Mouse (Mus musculus) limb, embryonic 13.5 days (tissue): ENCODE measurements around the gene Gm9918. TPM values are rescaled to one million over a fixed set of nuclear protein-coding genes. Genes with fewer than 3 reads are reported as not detected.
"Not testable (repeated sequence)": the region's sequence is repeated elsewhere in the genome, so short reads cannot be mapped to it uniquely, and the experiment has no call there.

Experiments
- ATAC-seq: fragments of 200-750 bp; cut with Nextera tagmentation; 2 replicates; pipeline ENCODE4 v1.8.0; 2017; ENCODE audit warnings: low read depth, moderate number of reproducible peaks, moderate TSS enrichment; ENCODE audit not compliant: low FRiP score
- H3K27ac ChIP-seq: fragments of 300-500 bp; sonication (generic); 2 replicates; pipeline ENCODE4 v1.5.1; 2015; ENCODE audit warnings: inconsistent platforms, mild to moderate bottlenecking, moderate library complexity
- H3K27me3 ChIP-seq: fragments of 300-500 bp; sonication (generic); 2 replicates; pipeline ENCODE4 v1.6.1; 2015; ENCODE audit warnings: mild to moderate bottlenecking, inconsistent platforms
- H3K36me3 ChIP-seq: fragments of 300-500 bp; sonication (generic); 2 replicates; pipeline ENCODE4 v1.6.1; 2015; ENCODE audit warnings: inconsistent platforms, mild to moderate bottlenecking, moderate library complexity
- H3K4me1 ChIP-seq: fragments of 300-500 bp; sonication (generic); 2 replicates; pipeline ENCODE4 v1.6.1; 2015; ENCODE audit warnings: inconsistent platforms
- H3K4me2 ChIP-seq: fragments of 300-500 bp; sonication (generic); replicated peaks from 2 replicates; pipeline ENCODE4 v1.6.1; 2015; ENCODE audit warnings: inconsistent platforms, mild to moderate bottlenecking, moderate library complexity
- H3K4me3 ChIP-seq: fragments of 300-500 bp; sonication (generic); 2 replicates; pipeline ENCODE4 v1.5.1; 2015; ENCODE audit warnings: moderate library complexity, mild to moderate bottlenecking, inconsistent platforms
- H3K9ac ChIP-seq: fragments of 300-500 bp; sonication (generic); 2 replicates; pipeline ENCODE4 v1.6.1; 2015; ENCODE audit warnings: mild to moderate bottlenecking, inconsistent platforms
- H3K9me3 ChIP-seq: fragments of 300-500 bp; sonication (generic); 2 replicates; pipeline ENCODE4 v1.6.1; 2016; ENCODE audit warnings: inconsistent platforms
- WGBS: fragments of 180-500 bp; shearing (Covaris S2); methylation state at CpG from one replicate; pipeline ENCODE4 v1.1.7; 2015; 5-methylcytosine and 5-hydroxymethylcytosine counted together
- polyA plus RNA-seq: library from polyadenylated mRNA; unstranded; fragments of >200 nt; fragmentation: Nextera tagmentation; extraction: Ambion mirVana; gene quantifications from 2 replicates; pipeline ENCODE4 v1.2.1, GENCODE M21; 2015

Gm9918 gene
- 1.1 and 1.3 TPM in 2 replicates for polyA plus RNA-seq

GRCm38 (mm10) chr15:102270274-102270960 lies at the start of gene Gm9918:
TSS of gene Gm9918 (plus strand) at chr15:102270563.
- peak within 1 kb of the TSS; percentile 63 for H3K9ac ChIP-seq
- H3K4me3 ChIP-seq: peak within 1 kb of the TSS; percentile 41
- no peaks in the 10 kb centered on the region for H3K27me3 ChIP-seq
- H3K9me3 ChIP-seq: no peaks in the 10 kb centered on the region
- H3K27ac ChIP-seq: no peak within 1 kb of the TSS
- peaks cover 20% of the 10 kb centered on the region for H3K4me1 ChIP-seq
- ATAC-seq: 0 out of 2 replicates have a peak, but pooled peaks have one; percentile 44
- WGBS: 10% methylated on average over 21 of the region's 21 CpGs
- no peaks in the 10 kb centered on the region for H3K36me3 ChIP-seq
- H3K4me2 ChIP-seq: peak within 1 kb of the TSS; percentile 71

DNA sequence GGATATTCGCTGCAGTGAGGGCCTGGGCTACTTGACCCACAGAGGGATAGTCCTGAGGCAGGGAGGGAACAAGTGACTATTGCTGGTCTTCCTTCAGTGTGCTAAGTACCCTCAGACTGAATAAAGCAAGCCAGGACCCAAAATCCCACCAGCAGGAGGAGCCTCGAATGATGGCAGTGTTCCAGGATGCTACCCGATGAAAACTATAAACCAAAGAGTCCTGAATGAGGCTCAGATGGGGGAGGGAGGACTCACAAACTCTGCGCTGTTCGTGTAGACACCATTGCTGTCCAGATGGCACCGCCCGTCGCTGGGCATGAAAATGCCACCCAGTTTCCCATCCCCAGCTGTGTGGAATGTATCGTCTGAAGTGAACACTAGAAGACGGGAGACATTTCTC lies 48.0 kb upstream of the Gm9918 start:
- H3K36me3 ChIP-seq: 0 out of 2 replicates have a peak, but pooled peaks cover 2% of the 10 kb centered on the region
- WGBS: 60% methylated on average over 10 of the region's 10 CpGs

GRCm38 (mm10) chr15:102224186-102224991 lies 46.0 kb upstream of the Gm9918 start:
- Histone ChIP-seq H3K4me3 (peak overlapping the region; percentile 51), H3K27ac (no peak overlapping the region)
- WGBS: 3% methylated on average over 43 of the region's 43 CpGs

More for the DNA sequence above, 48.0 kb upstream of the Gm9918 start:
- Histone ChIP-seq H3K27ac (no peak overlapping the region), H3K4me1 (peaks cover 18% of the 10 kb centered on the region), H3K27me3 (peaks cover 20% of the 10 kb centered on the region), H3K4me2 (no peak overlapping the region), H3K4me3 (no peak overlapping the region), H3K9me3 (no peaks in the 10 kb centered on the region), H3K9ac (no peak overlapping the region)
- ATAC-seq: no peak

DNA sequence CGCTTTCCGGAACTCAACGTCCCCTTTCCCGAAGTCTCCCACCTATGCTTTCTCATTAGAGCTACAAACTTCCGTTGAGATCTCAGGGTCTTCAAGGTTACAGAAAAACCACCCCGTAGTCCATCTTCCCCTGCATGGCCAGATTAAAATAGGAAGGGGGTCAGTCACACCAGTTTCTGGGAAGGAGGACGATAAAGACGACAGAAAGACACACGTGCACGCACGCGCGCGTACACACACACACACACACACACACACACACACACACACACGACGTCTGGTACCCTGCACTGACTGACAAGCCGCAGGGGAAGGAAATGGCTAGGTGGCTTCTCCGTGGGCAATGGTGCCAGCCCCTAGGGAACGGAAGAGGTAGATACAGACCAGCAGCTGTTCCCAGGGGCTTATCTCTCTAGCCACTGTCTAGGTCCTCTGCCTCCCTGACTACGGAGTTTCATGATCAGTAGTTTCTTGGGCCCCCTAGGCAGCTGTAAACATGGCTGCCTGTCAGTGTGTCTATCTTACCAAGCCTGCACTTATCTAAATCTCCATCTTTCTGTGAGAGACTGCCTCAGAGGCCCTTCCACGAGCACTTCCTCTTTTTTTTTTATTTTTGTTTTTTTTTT lies 45.3 kb upstream of the Gm9918 start:
- Histone ChIP-seq H3K4me1 (peaks cover 18% of the 10 kb centered on the region), H3K36me3 (no peaks in the 10 kb centered on the region), H3K27ac (no peak overlapping the region), H3K9me3 (no peaks in the 10 kb centered on the region), H3K9ac (peak overlapping the region; percentile 66), H3K4me2 (peak overlapping the region; percentile 89), H3K4me3 (peak overlapping the region; percentile 51), H3K27me3 (peaks cover 20% of the 10 kb centered on the region)
- no peak for ATAC-seq
- 15% methylated on average over 21 of the region's 21 CpGs for WGBS

More at GRCm38 (mm10) chr15:102224186-102224991, 46.0 kb upstream of the Gm9918 start:
- Histone ChIP-seq H3K9ac (peak overlapping the region; percentile 66), H3K4me1 (peaks cover 18% of the 10 kb centered on the region), H3K9me3 (no peaks in the 10 kb centered on the region), H3K27me3 (peaks cover 20% of the 10 kb centered on the region), H3K36me3 (no peaks in the 10 kb centered on the region), H3K4me2 (peak overlapping the region; percentile 89)
- peak; percentile 91 for ATAC-seq

- ATAC-seq, H3K4me3 ChIP-seq, H3K27ac ChIP-seq, H3K36me3 ChIP-seq, H3K4me2 ChIP-seq, H3K9ac ChIP-seq, H3K9me3 ChIP-seq: not testable (repeated sequence)
- H3K27me3 ChIP-seq: peaks cover 20% of the 10 kb centered on the region
- 71% methylated on average over 6 of the region's 6 CpGs for WGBS
- peaks cover 18% of the 10 kb centered on the region for H3K4me1 ChIP-seq
Observed at GRCm38 (mm10) chr15:102225619-102226018, 44.7 kb upstream of the Gm9918 start.

DNA sequence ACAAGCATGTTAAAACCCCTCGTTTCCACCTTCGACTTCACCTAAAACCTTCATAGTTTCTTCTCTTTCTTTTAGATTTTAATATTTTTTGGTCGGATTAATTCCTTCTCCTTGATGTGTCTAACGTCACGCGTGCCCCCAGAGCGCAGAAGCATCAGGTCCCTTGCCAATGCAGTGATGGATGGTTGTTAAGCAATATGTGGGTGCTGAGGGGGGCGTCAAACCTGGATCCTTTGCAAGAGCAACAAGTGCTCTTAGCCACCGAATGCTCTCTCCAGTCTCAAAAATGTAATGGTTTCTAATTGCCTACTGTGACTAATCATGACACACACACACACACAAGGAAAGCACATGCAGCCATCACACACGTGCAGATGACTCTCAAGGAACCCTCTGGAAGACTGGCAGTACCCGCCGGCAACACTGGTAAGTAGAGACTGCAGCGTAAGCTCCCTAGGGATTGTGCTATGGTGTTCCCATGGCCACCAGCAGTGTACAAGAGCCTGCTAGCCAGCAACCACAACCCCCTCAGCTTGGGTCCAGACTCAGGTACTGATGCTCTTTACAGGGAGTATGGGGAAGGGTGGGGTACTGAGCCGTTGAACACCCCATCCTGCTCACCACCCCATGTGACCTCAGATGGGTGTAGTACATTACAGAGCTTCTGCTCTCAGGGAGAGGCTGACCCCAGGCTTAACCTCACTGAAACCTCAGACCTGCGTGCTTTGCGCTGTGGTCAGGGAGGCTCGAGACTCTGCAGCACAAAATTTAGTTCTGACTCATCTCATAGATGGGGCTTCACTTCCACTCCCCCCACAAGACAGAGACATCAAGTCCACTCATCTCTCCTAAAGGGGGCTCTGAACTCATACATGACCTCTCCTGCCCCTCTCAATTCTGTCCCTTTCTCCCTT lies 39.7 kb upstream of the Gm9918 start:
- no peaks in the 10 kb centered on the region for H3K27me3 ChIP-seq
- ATAC-seq: no peak
- no peak overlapping the region for H3K4me3 ChIP-seq
- no peak overlapping the region for H3K27ac ChIP-seq
- no peak overlapping the region for H3K4me2 ChIP-seq
- H3K4me1 ChIP-seq: peaks cover 18% of the 10 kb centered on the region
- peaks cover 23% of the 10 kb centered on the region for H3K36me3 ChIP-seq
- WGBS: 76% methylated on average over 17 of the region's 17 CpGs
- no peak overlapping the region for H3K9ac ChIP-seq
- H3K9me3 ChIP-seq: no peaks in the 10 kb centered on the region

DNA sequence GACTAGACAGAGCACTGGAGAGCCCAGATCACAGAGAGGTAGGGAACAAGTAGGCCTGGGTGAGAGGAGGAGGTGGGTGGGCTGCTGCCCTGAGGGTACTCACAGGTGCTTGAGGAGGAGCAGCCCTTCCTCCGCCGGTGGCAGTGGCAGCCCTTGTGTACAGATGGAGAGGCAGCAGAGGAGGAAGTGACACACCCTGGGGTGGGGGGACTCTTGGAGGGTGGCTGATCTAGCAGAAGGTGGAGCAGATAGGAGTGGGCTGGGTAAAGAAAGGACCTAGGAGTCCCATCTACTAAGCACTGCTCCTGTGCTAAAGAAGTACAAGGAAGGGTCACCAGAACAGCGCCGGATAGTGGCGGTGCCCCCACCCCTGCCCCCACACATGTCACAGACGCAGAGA lies 38.6 kb upstream of the Gm9918 start, which contains the start of gene Itgb7:
Itgb7 (minus strand) TSS at position 197 of the 400 bp plus-strand sequence.
- Histone ChIP-seq H3K36me3 (peaks cover 33% of the 10 kb centered on the region), H3K9me3 (no peaks in the 10 kb centered on the region), H3K4me3 (no peak within 1 kb of the TSS), H3K9ac (no peak within 1 kb of the TSS), H3K4me1 (peaks cover 22% of the 10 kb centered on the region), H3K27ac (peak within 1 kb of the TSS; percentile 33; the same call in 1 of the 2 replicates), H3K27me3 (no peaks in the 10 kb centered on the region), H3K4me2 (no peak within 1 kb of the TSS)
- no peak for ATAC-seq
- 39% methylated on average over 6 of the region's 6 CpGs for WGBS

GRCm38 (mm10) chr15:102232764-102233163 lies 37.6 kb upstream of the Gm9918 start:
- no peak for ATAC-seq
- Histone ChIP-seq H3K36me3 (peaks cover 43% of the 10 kb centered on the region), H3K9me3 (no peaks in the 10 kb centered on the region), H3K27ac (peak overlapping the region; percentile 33; the same call in 1 of the 2 replicates), H3K27me3 (no peaks in the 10 kb centered on the region), H3K9ac (no peak overlapping the region), H3K4me3 (no peak overlapping the region), H3K4me1 (peaks cover 22% of the 10 kb centered on the region), H3K4me2 (no peak overlapping the region)
- 53% methylated on average over 7 of the region's 7 CpGs for whole genome bisulfite sequencing

GRCm38 (mm10) chr15:102233896-102234295 lies 36.5 kb upstream of the Gm9918 start:
- H3K4me2 ChIP-seq: no peak overlapping the region
- no peaks in the 10 kb centered on the region for H3K9me3 ChIP-seq
- WGBS: 15% methylated on average over 2 of the region's 2 CpGs
- H3K4me1 ChIP-seq: peaks cover 22% of the 10 kb centered on the region
- no peak overlapping the region for H3K9ac ChIP-seq
- H3K27me3 ChIP-seq: no peaks in the 10 kb centered on the region
- no peak overlapping the region; the same call in 1 of the 2 replicates for H3K27ac ChIP-seq
- ATAC-seq: no peak
- H3K36me3 ChIP-seq: peaks cover 54% of the 10 kb centered on the region
- H3K4me3 ChIP-seq: no peak overlapping the region

DNA sequence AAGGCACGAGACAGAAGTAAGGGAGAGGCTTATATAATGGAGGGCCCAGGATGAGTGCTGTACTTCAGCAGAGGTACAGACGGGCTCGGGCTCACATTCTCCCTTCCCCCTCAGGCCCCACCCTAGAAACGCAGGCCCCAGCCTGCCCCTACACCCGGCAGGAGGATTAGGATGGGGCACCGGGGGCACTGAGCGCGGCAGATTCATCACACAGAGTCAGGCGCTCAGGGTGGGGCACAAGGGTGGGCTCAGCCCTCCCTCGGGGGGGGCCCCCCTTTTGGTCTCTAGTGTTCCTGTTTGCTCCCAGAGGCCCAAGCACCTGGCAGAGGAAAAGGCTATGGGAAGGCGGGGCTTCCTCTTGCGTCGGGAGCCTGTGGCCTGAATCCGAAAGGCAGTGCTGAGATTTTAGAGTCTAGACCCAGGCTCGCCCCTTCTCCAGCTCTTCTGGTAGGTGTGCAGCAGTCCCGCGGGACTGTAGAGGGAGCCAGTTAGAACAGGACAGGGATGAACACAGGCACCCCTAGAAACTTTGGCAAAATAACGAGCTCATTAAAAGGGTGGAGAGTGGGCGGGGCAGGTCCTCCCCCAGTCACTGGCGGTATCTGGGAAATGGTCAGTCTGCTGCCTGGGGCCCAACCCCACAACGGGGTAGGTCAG lies 34.9 kb upstream of the Gm9918 start:
- Histone ChIP-seq H3K9me3 (no peaks in the 10 kb centered on the region), H3K9ac (no peak overlapping the region), H3K27me3 (no peaks in the 10 kb centered on the region), H3K36me3 (peaks cover 69% of the 10 kb centered on the region), H3K27ac (peak overlapping the region; percentile 44; the same call in 1 of the 2 replicates), H3K4me2 (0 out of 2 replicates have a peak overlapping the region, but pooled peaks have one; percentile 1), H3K4me1 (peaks cover 22% of the 10 kb centered on the region), H3K4me3 (no peak overlapping the region)
- peak; percentile 17; the same call in 1 of the 2 replicates for ATAC-seq
- 34% methylated on average over 21 of the region's 21 CpGs for WGBS
